11 mouse cellular contexts compared by ENCODE assay signal in the genomic region with DNA sequence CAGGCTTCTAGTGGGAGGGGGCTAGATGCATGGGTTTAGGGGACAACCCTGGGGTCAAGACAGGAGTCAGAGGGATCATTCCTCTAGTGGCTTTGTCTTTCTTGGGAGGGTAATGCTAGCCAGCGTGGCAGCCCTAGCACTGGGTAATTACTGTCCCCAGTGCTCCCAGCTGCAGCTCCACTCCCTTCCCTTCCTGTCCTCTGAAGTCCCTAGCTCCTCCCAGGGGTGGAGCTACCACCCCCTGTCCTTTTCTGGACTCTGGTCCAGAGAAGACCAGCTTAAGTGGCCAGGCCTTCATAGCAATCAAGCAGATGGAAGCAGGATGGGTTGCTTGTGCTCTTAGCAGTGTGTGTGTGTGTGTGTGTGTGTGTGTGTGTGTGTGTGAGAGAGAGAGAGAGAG. TPM values are rescaled to one million over a fixed set of nuclear protein-coding genes. Genes with fewer than 3 reads are reported as not detected.
DNase-seq lines count a peak whose midpoint lies in the region; ATAC-seq and TF ChIP-seq lines count a peak whose summit lies in the region.
"Had no signal": no experiment of that assay in that cellular context is flagged by ENCODE, and none has a peak within 500 bp of the region (broad histone marks: within the 10 kb centered on the region; RNA-seq: fewer than 3 reads in every experiment).

No protein-coding gene starts in this region.

- no peaks in the 10 kb centered on the region for H3K4me1 ChIP-seq in hindbrain, embryonic 16.5 days (ENCODE audit: control insufficient read depth, insufficient read depth, low read depth, low read length)
- peaks cover 5% of the 10 kb centered on the region; the same call in 1 of the 2 replicates for H3K4me1 ChIP-seq in hindbrain, embryonic 10.5 days (replicated peaks)

- H3K27me3 ChIP-seq in hindbrain, embryonic 16.5 days (replicated peaks; ENCODE audit: control insufficient read depth, insufficient read depth, low read length): no peaks in the 10 kb centered on the region
- H3K27me3 ChIP-seq in hindbrain, embryonic 10.5 days (ENCODE audit: insufficient read depth, poor library complexity, severe bottlenecking): peaks cover 9% of the 10 kb centered on the region; the same call in 1 of the 2 replicates
- H3K27me3 ChIP-seq: heart, embryonic 15.5 days had no signal

- no peaks in the 10 kb centered on the region for H3K36me3 ChIP-seq in hindbrain, embryonic 16.5 days (ENCODE audit: control insufficient read depth, insufficient read depth, low read length)
- H3K36me3 ChIP-seq in hindbrain, embryonic 10.5 days: 0 out of 2 replicates have a peak, but pooled peaks cover 7% of the 10 kb centered on the region
- H3K36me3 ChIP-seq: heart, embryonic 15.5 days had no signal

- H3K4me3 ChIP-seq in hindbrain, embryonic 16.5 days (ENCODE audit: low read length): no peak overlapping the region
- no peak overlapping the region for H3K4me3 ChIP-seq in hindbrain, embryonic 10.5 days
- no peak overlapping the region for H3K4me3 ChIP-seq in left cerebral cortex, adult 2 months
- H3K4me3 ChIP-seq: heart, embryonic 15.5 days; midbrain, embryonic 10.5 days had no signal

- WGBS in hindbrain, embryonic 16.5 days: 15% methylated on average over 1 of the region's 1 CpGs
- WGBS in hindbrain, embryonic 10.5 days: 17% methylated on average over 1 of the region's 1 CpGs

- no peak overlapping the region for H3K27ac ChIP-seq in hindbrain, embryonic 16.5 days (ENCODE audit: low read depth, low read length)
- no peak overlapping the region for H3K27ac ChIP-seq in hindbrain, embryonic 10.5 days
- H3K27ac ChIP-seq in left cerebral cortex, adult 2 months: no peak overlapping the region
- H3K27ac ChIP-seq: heart, embryonic 15.5 days; midbrain, embryonic 10.5 days had no signal

- no peak for DNase-seq in hindbrain, embryonic 10.5 days (ENCODE audit: low spot score)
- DNase-seq in heart, adult 8-10 months (ENCODE audit: low spot score): peak; percentile 44
- DNase-seq in kidney, postnatal 14 days: peak; percentile 58
- peak; percentile 40 for DNase-seq in skeletal muscle tissue, adult 2 months (ENCODE audit: low read depth, low spot score)
- no peak for DNase-seq in thymus, postnatal 14 days
- DNase-seq in left cerebral cortex, adult 11 months (ENCODE audit: low spot score): no peak
- DNase-seq in left cerebral cortex, adult 2 months (ENCODE audit: extremely low spot score in 1 of 2, low spot score in 2 of 2): no peak
- DNase-seq: cerebellum, adult 9-10 months had no signal

- no peak overlapping the region for H3K4me2 ChIP-seq in hindbrain, embryonic 16.5 days (ENCODE audit: low read length)
- H3K4me2 ChIP-seq: heart, embryonic 15.5 days had no signal

- no peak for TF ChIP-seq CTCF in left cerebral cortex, adult 2 months (IDR thresholded peaks at IDR 0.05)

- H3K9ac ChIP-seq in hindbrain, embryonic 16.5 days (ENCODE audit: low read depth, low read length): no peak overlapping the region
- H3K9ac ChIP-seq: heart, embryonic 15.5 days had no signal

- intact Hi-C loops in left cerebral cortex, adult 2 months (cut with DNase I): no loop called here

- H3K9me3 ChIP-seq in hindbrain, embryonic 16.5 days (ENCODE audit: control insufficient read depth, low read length): no peaks in the 10 kb centered on the region
- no peaks in the 10 kb centered on the region for H3K9me3 ChIP-seq in hindbrain, embryonic 10.5 days
- H3K9me3 ChIP-seq: heart, embryonic 15.5 days; midbrain, embryonic 10.5 days had no signal

- ATAC-seq in hindbrain, embryonic 16.5 days: 0 out of 2 replicates have a peak, but pooled peaks have one; percentile 42

RNA-seq across cellular contexts. Expression of a gene that starts 9.6 kb away (rescaled TPM):
- polyA plus RNA-seq in hindbrain, embryonic 16.5 days (2015; fragmentation: Nextera tagmentation; extraction: Ambion mirVana): 12.8 and 15.6 TPM in 2 replicates
- 9.0 and 12.0 TPM in 2 replicates for polyA plus RNA-seq in hindbrain, embryonic 10.5 days (2016; fragmentation: Nextera tagmentation; extraction: Ambion mirVana)
- 1 to 10 TPM; 6.5 to 9.4 (median 7.5) TPM for total RNA-seq in heart, adult 8-10 months (2022)
- total RNA-seq in left cerebral cortex, adult 2 months (2021): 10 to 100 TPM; 18.7 to 22.7 TPM

RNA-seq across cellular contexts. Expression of a gene that starts 38.4 kb away (rescaled TPM):
- polyA plus RNA-seq in hindbrain, embryonic 16.5 days (2015; fragmentation: Nextera tagmentation; extraction: Ambion mirVana): 80.7 and 80.9 TPM in 2 replicates
- polyA plus RNA-seq in hindbrain, embryonic 10.5 days (2016; fragmentation: Nextera tagmentation; extraction: Ambion mirVana): 38.6 and 40.1 TPM in 2 replicates
- total RNA-seq in heart, adult 8-10 months (2022): 10 to 100 TPM; 34.4 to 41.6 (median 40.6) TPM
- total RNA-seq in left cerebral cortex, adult 2 months (2021): 100 to 1,000 TPM; 182 to 201 TPM

RNA-seq across cellular contexts. Expression of a gene that starts 40.8 kb away (rescaled TPM):
- 38.7 and 39.1 TPM in 2 replicates for polyA plus RNA-seq in hindbrain, embryonic 16.5 days (2015; fragmentation: Nextera tagmentation; extraction: Ambion mirVana)
- polyA plus RNA-seq in hindbrain, embryonic 10.5 days (2016; fragmentation: Nextera tagmentation; extraction: Ambion mirVana): 46.1 and 48.7 TPM in 2 replicates
- total RNA-seq in heart, adult 8-10 months (2022): 10 to 100 TPM; 15.2 to 18.2 (median 16.1) TPM
- 10 to 100 TPM; 71.9 to 79.8 TPM for total RNA-seq in left cerebral cortex, adult 2 months (2021)

Comparison
In these comparisons a context has a peak if more than half of its experiments do, and no peak if none do; other contexts are left out.
1. DNase-seq: peak in heart, adult 8-10 months (single experiment), kidney, postnatal 14 days (single experiment) and skeletal muscle tissue, adult 2 months (single experiment); none in hindbrain, embryonic 10.5 days (single experiment), thymus, postnatal 14 days (single experiment), left cerebral cortex, adult 11 months (single experiment) and left cerebral cortex, adult 2 months (0 of 2).
2. RNA of a gene that starts 38.4 kb away (total RNA-seq): 182 to 201 TPM in left cerebral cortex, adult 2 months; 34.4 to 41.6 TPM in heart, adult 8-10 months; every median in the first group is over 4 times any median in the second.